Mouse (Mus musculus) urinary bladder, postnatal 4 days (tissue): Measurements from ENCODE around the gene Ndufb2.

Experiments
- DNase-seq, 2 experiments: peaks; one replicate each; pipeline ENCODE4 v3.0.0; 2021 to 2022; ENCODE audit warnings: low spot score in 2 of 2

Ndufb2 gene

DNA sequence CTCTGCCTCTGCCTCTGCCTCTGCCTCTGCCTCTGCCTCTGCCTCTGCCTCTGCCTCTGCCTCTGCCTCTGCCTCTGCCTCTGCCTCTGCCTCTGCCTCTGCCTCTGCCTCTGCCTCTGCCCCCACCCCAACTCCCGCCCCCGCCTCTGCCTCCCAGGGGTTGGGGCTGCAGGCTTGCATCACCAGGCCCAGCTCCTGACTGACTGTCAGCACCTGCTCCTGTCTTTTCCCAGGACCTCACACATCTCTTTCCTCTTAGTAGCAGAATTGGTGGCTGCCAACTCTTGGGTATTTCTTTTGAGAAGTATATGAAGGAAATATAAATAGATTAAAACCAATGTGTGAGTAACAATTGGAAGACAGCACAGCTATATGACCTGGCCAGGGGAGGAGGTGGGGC lies 11.8 kb upstream of the Ndufb2 start:
- DNase-seq, result no peak

DNA sequence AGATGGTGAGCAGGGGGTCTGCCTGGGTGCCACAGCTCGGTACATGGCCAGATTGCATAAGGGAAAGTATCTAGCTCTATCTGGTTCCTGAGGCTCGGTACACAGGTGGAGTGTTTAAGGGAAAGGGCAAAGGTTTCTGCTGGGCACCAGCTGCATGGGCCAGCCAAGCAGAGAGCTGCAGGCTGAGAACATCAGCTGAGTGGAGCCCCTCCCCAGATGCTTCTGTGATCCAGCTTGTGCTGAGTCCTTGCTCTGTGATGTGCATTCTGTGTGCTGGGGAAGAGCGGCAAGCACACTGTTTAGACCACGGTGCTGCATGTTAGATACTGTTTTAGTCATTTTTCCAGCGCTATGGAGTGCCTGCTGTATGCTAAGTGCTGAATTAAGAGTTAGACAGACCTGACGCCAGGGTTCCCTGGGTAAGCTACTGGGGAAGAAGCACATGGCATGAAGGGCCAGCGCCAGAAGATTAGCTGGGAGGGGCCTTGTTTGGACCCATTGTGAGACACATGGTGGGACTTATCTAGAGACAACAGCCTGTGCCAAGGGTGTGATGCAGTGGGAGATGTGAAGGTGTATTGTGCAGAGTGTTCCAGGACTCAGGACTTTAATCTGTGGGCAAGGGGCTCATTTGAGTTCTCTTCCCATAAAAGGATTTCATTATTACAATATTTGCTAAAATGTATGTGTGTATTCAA lies 11.1 kb upstream of the Ndufb2 start:
- no peak for DNase-seq

DNA sequence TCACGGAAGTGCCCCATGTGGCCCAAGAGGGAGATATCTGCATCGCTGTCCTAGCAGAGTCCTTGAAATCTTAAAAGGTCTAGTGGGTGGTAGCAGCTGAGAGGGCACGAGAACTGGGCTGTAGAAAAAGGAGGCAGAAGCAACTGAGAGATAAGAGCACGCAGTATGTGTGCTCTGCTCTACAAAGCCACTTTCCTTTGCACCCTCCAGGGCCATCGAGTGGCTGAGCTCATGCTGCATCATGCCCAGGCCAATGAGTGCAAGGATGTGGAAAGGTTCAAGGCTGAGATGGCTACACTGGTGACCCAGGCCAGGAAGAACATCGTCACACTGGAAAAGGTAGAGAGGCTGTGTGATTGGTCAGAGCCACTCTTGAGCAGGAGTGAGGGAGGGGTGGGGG lies 6.9 kb upstream of the Ndufb2 start, which contains the start of gene Gm42420:
Gene Gm42420 (plus strand): TSS at position 237 of the 400 bp plus-strand sequence.
- DNase-seq, result no peak

DNA sequence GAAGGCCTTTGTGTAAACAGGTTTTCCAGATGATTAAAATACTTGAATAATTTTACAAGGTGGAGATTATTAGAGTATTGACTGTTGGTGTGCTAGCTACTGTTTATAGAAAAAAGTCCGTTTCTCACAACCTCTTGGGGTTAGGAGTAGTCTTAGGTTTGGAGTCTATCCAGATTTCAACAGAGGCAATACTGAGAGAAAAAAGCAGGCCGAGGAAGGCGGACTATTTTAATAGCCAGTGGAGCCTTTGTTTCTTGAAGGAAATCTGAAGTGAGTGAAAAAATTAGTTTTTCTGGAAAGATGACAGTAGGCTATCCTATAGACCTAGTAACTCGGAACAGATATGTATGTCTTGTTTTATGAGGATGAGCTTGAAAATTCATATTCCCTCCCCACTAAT lies 893 bp upstream of the Ndufb2 start:
- DNase-seq, result no peak

DNA sequence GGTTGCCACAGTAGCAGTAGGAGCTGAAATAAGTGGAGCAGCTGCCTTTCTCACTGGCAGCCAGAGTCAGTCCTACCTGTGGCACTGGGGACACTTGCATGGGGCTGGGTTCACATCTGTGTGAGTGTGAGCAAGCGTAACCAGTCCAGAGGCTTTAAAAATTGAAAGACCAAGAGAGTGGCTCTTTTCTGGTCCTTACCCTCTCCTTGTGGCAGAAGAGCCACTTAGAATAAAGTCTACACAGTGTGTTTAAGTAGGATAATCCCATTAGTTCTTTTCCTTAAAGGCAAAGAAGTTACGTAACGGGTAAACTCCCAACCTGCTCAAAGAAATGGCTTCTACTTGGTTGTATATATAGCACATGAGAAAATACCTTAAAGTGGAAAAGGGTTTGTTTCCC lies 8.5 kb downstream of the Ndufb2 start:
- DNase-seq, result no peak

DNA sequence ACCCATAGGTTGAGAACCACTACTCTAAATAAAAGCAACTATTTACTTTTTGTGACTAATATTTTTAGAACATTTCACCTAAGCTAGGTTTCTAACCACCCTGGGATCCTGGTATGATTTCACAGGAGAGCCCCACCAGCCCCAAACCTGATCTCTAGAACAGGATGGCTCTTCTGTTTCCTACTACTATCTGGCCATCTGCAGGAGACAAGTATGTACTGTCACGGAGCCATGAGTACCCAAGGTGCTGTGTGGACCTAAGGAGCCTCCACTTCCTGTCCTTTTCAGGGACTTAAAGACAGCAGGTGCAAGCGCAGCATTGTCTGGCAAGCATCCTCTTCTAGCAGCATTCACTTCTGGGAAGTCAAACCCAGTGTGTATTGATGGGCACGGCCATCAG lies 9.5 kb downstream of the Ndufb2 start:
- no peak for DNase-seq

DNA sequence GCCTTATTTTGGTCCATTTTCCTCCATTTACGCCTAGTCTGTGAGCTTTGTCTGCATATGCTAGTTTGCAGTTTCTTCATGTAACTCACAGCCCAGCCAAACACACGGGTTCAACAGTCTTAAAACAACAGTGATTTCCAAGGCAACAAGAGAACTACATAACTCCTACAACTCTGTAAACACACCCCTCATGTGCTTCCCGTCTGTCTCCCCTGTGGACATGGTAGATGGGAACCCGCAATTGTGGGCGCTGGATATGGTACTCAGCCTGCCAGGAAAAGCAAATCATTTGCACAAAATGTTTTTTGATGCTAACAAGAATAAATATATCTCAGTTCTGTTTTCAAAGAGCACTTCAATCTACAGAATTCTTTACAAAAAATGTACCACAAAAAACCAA lies 12.2 kb downstream of the Ndufb2 start:
- no peak for DNase-seq

DNA sequence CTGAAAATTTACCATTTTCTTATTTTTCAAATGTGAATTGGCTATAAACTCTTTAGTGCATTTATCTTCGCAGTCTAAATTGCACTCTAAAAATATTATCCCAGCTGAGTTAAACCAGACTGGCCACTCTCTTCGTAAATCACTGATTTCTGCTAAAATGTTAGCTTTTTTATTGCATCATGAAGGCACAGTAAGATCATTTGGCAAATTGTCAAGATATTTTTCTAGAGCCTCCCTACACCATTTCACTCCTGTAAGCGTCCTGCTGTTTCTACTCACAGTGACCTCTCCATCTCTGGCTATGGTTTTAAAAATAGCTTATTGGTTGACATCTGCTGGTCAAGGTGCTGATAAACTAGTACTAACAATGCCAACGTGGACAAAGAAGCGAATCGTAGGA lies 13.7 kb downstream of the Ndufb2 start:
- DNase-seq, result no peak

DNA sequence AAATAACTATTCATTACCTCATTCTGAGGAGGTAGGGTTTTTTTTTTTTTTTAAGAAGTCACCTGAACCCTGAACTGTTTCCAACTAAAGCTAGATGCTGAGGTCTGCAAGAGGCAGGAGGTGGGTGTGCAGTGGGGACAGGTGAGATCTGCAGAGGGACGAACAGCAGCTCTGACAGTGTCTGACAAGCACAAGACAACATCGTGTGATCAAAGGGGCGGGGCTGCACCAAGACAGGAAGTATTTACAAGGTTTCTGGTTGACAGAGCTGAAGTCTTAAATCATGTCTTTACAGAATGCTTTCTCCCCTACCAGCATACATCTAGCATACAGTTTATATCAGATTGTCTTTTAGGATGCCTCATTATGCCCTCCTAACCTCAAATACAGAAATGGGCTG lies 14.5 kb downstream of the Ndufb2 start:
- DNase-seq, result no peak

DNA sequence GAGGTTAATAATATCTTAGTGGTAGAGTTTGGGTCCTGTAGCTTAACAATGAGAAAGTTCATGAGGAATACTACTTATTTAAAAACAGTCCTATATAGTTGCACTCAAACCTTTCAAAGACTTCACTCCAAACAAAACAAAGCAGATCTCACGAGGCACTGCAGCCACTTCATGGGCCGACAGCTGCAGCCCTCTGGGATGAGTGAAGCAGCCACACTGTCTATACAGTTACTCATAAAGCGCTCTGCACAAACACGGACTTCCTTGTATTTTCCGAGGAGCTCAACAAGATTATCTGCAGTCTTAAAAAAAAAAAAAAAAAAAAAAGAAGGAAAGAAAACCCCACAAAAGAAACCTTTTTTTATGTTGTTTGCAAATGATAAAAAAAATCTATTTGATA lies 15.0 kb downstream of the Ndufb2 start:
- DNase-seq, result no peak

DNA sequence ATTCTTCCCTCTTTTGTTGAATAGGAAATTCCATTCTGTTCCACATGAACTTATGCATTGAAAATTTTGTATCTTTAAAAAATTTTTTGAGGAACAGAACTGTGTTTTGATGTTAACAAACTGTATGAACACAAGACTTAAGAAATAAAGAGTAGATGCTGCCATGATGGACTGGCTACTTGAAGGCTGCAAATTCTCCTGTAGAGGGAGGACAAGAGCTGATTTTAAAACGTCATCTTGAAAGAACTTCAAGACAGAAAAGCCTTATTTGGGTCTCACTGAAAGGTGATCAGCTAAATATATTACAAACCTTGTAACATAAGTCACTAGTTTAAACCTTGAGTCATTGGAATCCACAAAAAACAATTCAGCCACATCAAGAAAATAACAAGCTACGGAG lies 17.8 kb downstream of the Ndufb2 start:
- DNase-seq, result no peak

DNA sequence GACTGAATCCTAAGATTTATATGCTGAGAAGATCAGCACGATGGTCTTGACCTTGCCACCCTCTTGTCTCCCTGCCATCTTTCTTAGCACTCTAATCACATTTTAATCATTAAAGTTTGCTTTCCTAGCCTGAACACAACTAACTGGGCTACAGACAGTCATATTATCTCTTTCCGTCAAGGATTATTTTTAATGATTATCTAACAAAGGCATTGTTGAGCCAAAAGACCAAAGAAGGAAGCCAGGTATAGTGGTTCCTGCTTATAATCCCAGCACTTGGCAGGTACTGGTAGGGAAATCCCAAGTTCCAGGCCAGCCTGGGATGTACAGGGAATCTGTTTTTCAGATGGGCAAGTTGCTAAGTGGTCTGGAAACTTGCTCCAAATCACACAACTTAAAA lies 18.9 kb downstream of the Ndufb2 start:
- DNase-seq, result no peak
